Mouse (Mus musculus): ENCODE results near the gene Fgf11. TPM values are rescaled to one million over a fixed set of nuclear protein-coding genes. Genes with fewer than 3 reads are reported as not detected.

Fgf11 gene
- total and polyA plus RNA-seq, 2 experiments from 2014 or later: 2.8 to 16.4 TPM

DNA sequence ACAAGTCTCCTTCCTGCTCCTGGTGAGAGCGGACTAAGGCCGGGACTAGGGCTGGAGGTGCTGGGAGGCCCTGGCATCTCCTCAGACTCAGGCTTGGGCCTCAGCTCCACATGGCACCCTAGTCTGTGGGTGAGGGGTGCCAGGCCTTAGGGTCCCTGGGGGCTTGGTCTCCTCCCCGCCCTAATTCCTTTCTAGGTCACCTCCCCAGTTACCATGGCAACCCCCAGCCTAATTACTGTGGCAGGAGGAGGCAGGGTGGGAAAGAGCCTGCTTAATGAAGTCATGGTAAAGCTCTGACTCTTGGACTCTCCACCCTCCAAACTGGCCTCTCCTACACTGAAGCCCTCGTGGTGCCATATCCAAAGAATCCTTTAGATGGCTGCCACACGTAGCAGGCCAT lies 27.2 kb upstream of the Fgf11 start:
- no peak for DNase-seq (ENCODE audit: low spot score)

GRCm38 (mm10) chr11:69823456-69823855 lies 21.8 kb upstream of the Fgf11 start:
- Histone ChIP-seq H3K27me3 (ENCODE audit: insufficient read depth, low read length) (no peaks in the 10 kb centered on the region), H3K4me1 (ENCODE audit: insufficient read depth, low read length) (no peaks in the 10 kb centered on the region), H3K4me3 (ENCODE audit: low read depth, low read length) (no peak overlapping the region), H3K27ac (ENCODE audit: low read depth, low read length) (no peak overlapping the region), H3K9me3 (ENCODE audit: low read length) (no peaks in the 10 kb centered on the region), H3K4me2 (ENCODE audit: low read depth, low read length, poor library complexity, severe bottlenecking) (no peak overlapping the region), H3K9ac (replicated peaks; ENCODE audit: low read length, poor library complexity, severe bottlenecking) (no peak overlapping the region), H3K36me3 (ENCODE audit: insufficient read depth, low read length) (peaks cover 46% of the 10 kb centered on the region)
- DNase-seq (ENCODE audit: low spot score) (no peak), ATAC-seq (ENCODE audit: low FRiP score) (no peak)
- WGBS: 72% methylated on average over 2 of the region's 2 CpGs
- TF ChIP-seq CTCF (IDR thresholded peaks at IDR 0.05): no peak

More for the DNA sequence above, 27.2 kb upstream of the Fgf11 start:
- no peak overlapping the region for H3K4me2 ChIP-seq (ENCODE audit: low read depth, low read length, poor library complexity, severe bottlenecking)
- no peaks in the 10 kb centered on the region for H3K9me3 ChIP-seq (ENCODE audit: low read length)
- WGBS: 62% methylated on average over 5 of the region's 5 CpGs
- H3K4me1 ChIP-seq (ENCODE audit: insufficient read depth, low read length): peaks cover 4% of the 10 kb centered on the region; the same call in 1 of the 2 replicates
- no peak overlapping the region for H3K9ac ChIP-seq (replicated peaks; ENCODE audit: low read length, poor library complexity, severe bottlenecking)
- H3K36me3 ChIP-seq (ENCODE audit: insufficient read depth, low read length): peaks cover 65% of the 10 kb centered on the region
- TF ChIP-seq CTCF (IDR thresholded peaks at IDR 0.05): no peak
- no peak overlapping the region for H3K4me3 ChIP-seq (ENCODE audit: low read depth, low read length)
- no peak overlapping the region for H3K27ac ChIP-seq (ENCODE audit: low read depth, low read length)
- no peak for ATAC-seq (ENCODE audit: low FRiP score)
- no peaks in the 10 kb centered on the region for H3K27me3 ChIP-seq (ENCODE audit: insufficient read depth, low read length)

DNA sequence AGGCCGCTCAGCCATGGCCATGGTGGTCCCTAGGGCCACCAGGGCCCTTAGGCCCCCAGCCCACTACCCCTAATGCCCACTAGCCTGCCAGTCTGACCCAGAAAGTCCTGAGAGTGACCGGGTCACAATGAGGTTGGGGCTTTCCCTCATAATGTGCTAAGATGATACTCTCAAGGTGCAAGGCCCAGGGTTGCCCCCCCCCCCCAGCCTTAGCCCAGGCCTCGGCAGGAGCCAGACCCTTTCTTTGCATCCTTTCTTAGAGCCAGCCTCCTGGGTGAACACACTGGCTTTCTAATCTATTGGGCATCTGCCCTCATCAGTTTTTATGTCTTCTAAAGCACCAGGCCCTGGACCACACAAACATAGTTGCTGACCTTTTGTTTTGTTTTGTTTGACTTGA lies 20.4 kb upstream of the Fgf11 start, which contains the start of gene Spem1:
Gene Spem1, minus strand, starts transcription at position 101 of the 400 bp plus-strand sequence.
- no peak for TF ChIP-seq CTCF (IDR thresholded peaks at IDR 0.05)

DNA sequence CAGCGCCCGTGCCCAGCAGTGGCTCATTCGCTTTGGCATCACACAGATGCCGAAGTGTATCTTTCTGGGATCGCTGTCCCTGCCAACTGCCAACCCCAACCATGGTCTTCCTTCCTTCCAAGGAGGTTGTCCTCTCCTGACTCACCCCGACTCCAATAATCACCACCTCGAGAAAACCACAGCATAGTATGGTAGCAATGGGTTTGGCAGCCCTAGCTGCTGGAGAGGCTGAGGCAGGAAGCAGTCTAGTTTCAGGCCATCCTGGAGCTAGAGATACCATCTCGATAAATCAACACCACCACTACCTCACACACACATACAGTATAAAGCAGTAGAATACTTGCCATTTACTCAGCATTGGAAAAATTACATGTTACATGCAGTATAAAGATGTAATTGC lies 17.2 kb upstream of the Fgf11 start:
- H3K27me3 ChIP-seq (ENCODE audit: insufficient read depth, low read length): no peaks in the 10 kb centered on the region
- TF ChIP-seq CTCF (IDR thresholded peaks at IDR 0.05): no peak
- H3K27ac ChIP-seq (ENCODE audit: low read depth, low read length): no peak overlapping the region
- H3K4me3 ChIP-seq (ENCODE audit: low read depth, low read length): no peak overlapping the region
- H3K9ac ChIP-seq (replicated peaks; ENCODE audit: low read length, poor library complexity, severe bottlenecking): no peak overlapping the region
- no peaks in the 10 kb centered on the region for H3K4me1 ChIP-seq (ENCODE audit: insufficient read depth, low read length)
- peaks cover 3% of the 10 kb centered on the region; the same call in 1 of the 2 replicates for H3K36me3 ChIP-seq (ENCODE audit: insufficient read depth, low read length)
- DNase-seq (ENCODE audit: low spot score): no peak
- no peak overlapping the region for H3K4me2 ChIP-seq (ENCODE audit: low read depth, low read length, poor library complexity, severe bottlenecking)
- WGBS: 90% methylated on average over 8 of the region's 8 CpGs
- H3K9me3 ChIP-seq (ENCODE audit: low read length): no peaks in the 10 kb centered on the region
- no peak for ATAC-seq (ENCODE audit: low FRiP score)

More for the DNA sequence above, 20.4 kb upstream of the Fgf11 start, which contains the start of gene Spem1:
- H3K4me3 ChIP-seq (ENCODE audit: low read depth, low read length): no peak within 1 kb of the TSS
- ATAC-seq (ENCODE audit: low FRiP score): no peak
- H3K9ac ChIP-seq (replicated peaks; ENCODE audit: low read length, poor library complexity, severe bottlenecking): no peak within 1 kb of the TSS
- no peak within 1 kb of the TSS for H3K27ac ChIP-seq (ENCODE audit: low read depth, low read length)
- no peaks in the 10 kb centered on the region for H3K27me3 ChIP-seq (ENCODE audit: insufficient read depth, low read length)
- DNase-seq (ENCODE audit: low spot score): no peak
- no peak within 1 kb of the TSS for H3K4me2 ChIP-seq (ENCODE audit: low read depth, low read length, poor library complexity, severe bottlenecking)
- H3K36me3 ChIP-seq (ENCODE audit: insufficient read depth, low read length): peaks cover 32% of the 10 kb centered on the region
- H3K4me1 ChIP-seq (ENCODE audit: insufficient read depth, low read length): no peaks in the 10 kb centered on the region
- 93% methylated on average over 3 of the region's 3 CpGs for WGBS
- H3K9me3 ChIP-seq (ENCODE audit: low read length): no peaks in the 10 kb centered on the region

DNA sequence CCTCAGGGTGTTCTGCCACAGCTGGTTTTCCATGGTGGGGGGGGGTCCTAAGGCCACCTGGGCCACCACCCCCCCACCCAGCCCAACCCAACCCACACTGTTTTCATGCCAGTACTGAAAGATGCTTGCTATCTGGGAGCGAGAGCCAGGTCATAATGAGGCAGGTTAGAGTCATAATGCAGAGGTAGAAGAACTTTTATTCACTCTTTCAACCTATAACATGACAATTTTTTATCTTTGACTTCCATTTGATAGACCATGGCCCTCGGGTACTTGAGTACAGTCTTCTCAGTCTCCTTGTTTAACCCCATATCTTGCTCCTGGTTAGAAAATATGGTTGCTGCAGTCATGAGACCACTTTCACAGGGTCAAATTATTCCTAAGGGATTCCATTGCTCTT lies 16.7 kb upstream of the Fgf11 start, which contains the start of gene Spem2:
Gene Spem2, minus strand, starts transcription at position 101 of the 400 bp plus-strand sequence.
- H3K4me2 ChIP-seq (ENCODE audit: low read depth, low read length, poor library complexity, severe bottlenecking): no peak within 1 kb of the TSS
- no peaks in the 10 kb centered on the region for H3K27me3 ChIP-seq (ENCODE audit: insufficient read depth, low read length)
- no peak for TF ChIP-seq CTCF (IDR thresholded peaks at IDR 0.05)
- no peak within 1 kb of the TSS for H3K27ac ChIP-seq (ENCODE audit: low read depth, low read length)
- no peaks in the 10 kb centered on the region for H3K9me3 ChIP-seq (ENCODE audit: low read length)
- DNase-seq (ENCODE audit: low spot score) (no peak), ATAC-seq (ENCODE audit: low FRiP score) (no peak)
- WGBS: 76% methylated on average over 2 of the region's 2 CpGs
- H3K4me3 ChIP-seq (ENCODE audit: low read depth, low read length): no peak within 1 kb of the TSS
- H3K9ac ChIP-seq (replicated peaks; ENCODE audit: low read length, poor library complexity, severe bottlenecking): no peak within 1 kb of the TSS
- no peaks in the 10 kb centered on the region for H3K4me1 ChIP-seq (ENCODE audit: insufficient read depth, low read length)
- H3K36me3 ChIP-seq (ENCODE audit: insufficient read depth, low read length): no peaks in the 10 kb centered on the region

DNA sequence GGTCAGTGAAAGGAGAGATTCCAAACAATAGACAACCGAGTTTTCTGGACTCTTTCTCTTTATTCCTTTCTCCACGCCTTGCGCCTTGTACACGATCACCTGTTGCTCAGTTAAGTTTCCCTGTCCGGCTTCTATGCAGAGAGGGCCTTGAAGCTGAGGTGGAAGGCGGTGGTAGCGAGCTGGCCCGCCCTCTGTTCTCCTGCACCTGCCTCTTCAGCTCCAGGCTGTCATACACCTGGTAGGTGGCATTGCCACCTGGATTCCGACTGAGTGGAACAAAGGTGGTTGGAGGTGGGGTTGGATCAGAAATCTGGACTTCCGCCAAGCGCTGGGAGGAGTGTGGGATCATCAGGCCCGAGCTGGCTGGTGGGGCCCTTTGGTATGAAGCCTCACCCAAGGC lies 14.9 kb upstream of the Fgf11 start:
- 95% methylated on average over 12 of the region's 12 CpGs for WGBS

More for the DNA sequence above, 14.9 kb upstream of the Fgf11 start:
- no peak for TF ChIP-seq CTCF (IDR thresholded peaks at IDR 0.05)
- DNase-seq (ENCODE audit: low spot score) (no peak), ATAC-seq (ENCODE audit: low FRiP score) (no peak)
- Histone ChIP-seq H3K4me3 (ENCODE audit: low read depth, low read length) (no peak overlapping the region), H3K9me3 (ENCODE audit: low read length) (no peaks in the 10 kb centered on the region), H3K27me3 (ENCODE audit: insufficient read depth, low read length) (no peaks in the 10 kb centered on the region), H3K27ac (ENCODE audit: low read depth, low read length) (no peak overlapping the region), H3K36me3 (ENCODE audit: insufficient read depth, low read length) (no peaks in the 10 kb centered on the region), H3K9ac (replicated peaks; ENCODE audit: low read length, poor library complexity, severe bottlenecking) (no peak overlapping the region), H3K4me2 (ENCODE audit: low read depth, low read length, poor library complexity, severe bottlenecking) (no peak overlapping the region), H3K4me1 (ENCODE audit: insufficient read depth, low read length) (no peaks in the 10 kb centered on the region)
